Mouse (Mus musculus): ENCODE measurements around the gene Fam122a. TPM values are rescaled to one million over a fixed set of nuclear protein-coding genes. Genes with fewer than 3 reads are reported as not detected.

The Fam122a gene
- polyA plus RNA-seq, 1 experiment from 2014 or later = 55.2 TPM

DNA sequence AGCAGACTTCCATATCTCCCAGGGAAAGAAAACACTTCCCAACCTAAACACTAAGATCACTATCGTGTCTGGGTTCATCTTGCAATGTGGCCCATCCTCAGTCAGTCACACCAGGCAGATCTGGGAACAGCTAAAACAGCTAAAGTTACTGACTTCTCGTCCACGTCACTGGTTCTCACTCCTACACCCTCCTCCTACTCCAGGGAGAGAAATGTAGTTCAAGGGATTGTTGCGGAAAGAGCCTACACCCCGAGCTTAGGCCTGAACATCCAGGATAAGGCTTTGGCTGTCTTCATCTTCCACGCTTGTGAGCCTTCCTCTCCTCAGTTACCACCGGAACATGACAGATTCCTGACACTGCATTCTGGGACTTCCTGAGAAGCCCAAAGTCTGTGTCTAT lies 34.8 kb upstream of the Fam122a start:
- Histone ChIP-seq H3K9me3 (no peaks in the 10 kb centered on the region), H3K27ac (no peak overlapping the region), H3K27me3 (replicated peaks) (no peaks in the 10 kb centered on the region), H3K9ac (no peak overlapping the region), H3K4me1 (no peaks in the 10 kb centered on the region), H3K4me2 (no peak overlapping the region), H3K36me3 (no peaks in the 10 kb centered on the region), H3K4me3 (replicated peaks) (no peak overlapping the region)
- ATAC-seq (ENCODE audit: insufficient read depth, low FRiP score, low read depth) = no peak
- 95% methylated on average over 7 of the region's 7 CpGs for WGBS

DNA sequence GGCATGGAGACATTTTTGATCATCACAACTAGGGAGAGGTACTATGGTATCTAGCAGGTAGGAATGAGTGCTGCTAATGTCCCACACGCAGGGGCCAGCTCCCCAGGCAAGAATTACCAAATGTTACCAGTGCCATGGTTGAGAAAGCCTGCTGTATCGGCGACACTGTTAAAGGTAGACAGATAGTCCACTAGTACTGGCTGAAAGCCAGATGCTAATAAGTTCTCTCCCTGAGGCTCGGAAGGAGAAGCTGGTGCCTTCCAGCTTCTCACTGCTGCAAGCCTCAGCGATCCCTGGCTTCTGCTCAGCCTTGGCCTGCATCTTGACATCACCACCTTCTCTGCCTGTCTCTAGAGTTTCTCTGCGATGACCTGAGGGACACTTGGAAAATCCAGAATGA lies 32.2 kb upstream of the Fam122a start:
- no peaks in the 10 kb centered on the region for H3K27me3 ChIP-seq (replicated peaks)
- no peak for ATAC-seq (ENCODE audit: insufficient read depth, low FRiP score, low read depth)
- no peaks in the 10 kb centered on the region for H3K4me1 ChIP-seq
- 82% methylated on average over 6 of the region's 6 CpGs for WGBS
- H3K36me3 ChIP-seq = no peaks in the 10 kb centered on the region
- no peaks in the 10 kb centered on the region for H3K9me3 ChIP-seq
- no peak overlapping the region for H3K9ac ChIP-seq
- no peak overlapping the region for H3K4me2 ChIP-seq
- no peak overlapping the region for H3K27ac ChIP-seq
- no peak overlapping the region for H3K4me3 ChIP-seq (replicated peaks)

DNA sequence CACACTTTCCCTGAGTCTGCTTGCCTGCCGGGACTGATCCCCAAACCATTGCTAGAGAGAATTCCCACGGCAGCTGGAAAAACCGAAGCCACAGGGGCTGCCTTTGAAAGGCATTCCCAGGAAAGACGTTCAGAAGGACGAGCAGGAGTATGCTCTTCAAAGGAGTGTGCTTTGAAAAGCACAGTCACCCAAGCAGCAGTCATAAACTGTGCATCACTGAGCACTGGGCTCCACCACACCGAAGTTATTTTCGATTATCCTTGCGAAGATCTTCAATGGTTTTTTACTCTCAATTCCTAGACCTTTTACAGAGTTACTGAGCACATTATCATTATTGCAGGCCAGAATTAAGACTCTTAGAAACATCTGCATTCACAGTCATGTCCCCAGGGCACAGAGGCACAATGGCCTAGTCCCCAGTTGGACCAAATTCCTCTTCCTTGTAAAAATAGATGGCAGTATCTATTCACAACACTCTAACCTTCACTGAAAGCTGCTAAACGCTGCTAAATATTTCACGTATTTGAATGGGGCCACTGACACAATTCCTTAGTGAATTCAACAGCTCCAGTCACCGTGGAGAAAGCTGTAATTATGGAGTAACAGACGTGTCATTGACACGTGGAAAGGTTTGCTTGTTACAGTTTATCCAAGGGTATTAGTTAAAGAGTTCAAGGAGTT lies 31.1 kb upstream of the Fam122a start:
- Histone ChIP-seq H3K4me2 (no peak overlapping the region), H3K4me3 (replicated peaks) (no peak overlapping the region), H3K9me3 (no peaks in the 10 kb centered on the region), H3K36me3 (no peaks in the 10 kb centered on the region), H3K9ac (no peak overlapping the region), H3K27ac (no peak overlapping the region), H3K27me3 (replicated peaks) (no peaks in the 10 kb centered on the region), H3K4me1 (no peaks in the 10 kb centered on the region)
- WGBS = 75% methylated on average over 13 of the region's 13 CpGs
- ATAC-seq (ENCODE audit: insufficient read depth, low FRiP score, low read depth) = no peak

DNA sequence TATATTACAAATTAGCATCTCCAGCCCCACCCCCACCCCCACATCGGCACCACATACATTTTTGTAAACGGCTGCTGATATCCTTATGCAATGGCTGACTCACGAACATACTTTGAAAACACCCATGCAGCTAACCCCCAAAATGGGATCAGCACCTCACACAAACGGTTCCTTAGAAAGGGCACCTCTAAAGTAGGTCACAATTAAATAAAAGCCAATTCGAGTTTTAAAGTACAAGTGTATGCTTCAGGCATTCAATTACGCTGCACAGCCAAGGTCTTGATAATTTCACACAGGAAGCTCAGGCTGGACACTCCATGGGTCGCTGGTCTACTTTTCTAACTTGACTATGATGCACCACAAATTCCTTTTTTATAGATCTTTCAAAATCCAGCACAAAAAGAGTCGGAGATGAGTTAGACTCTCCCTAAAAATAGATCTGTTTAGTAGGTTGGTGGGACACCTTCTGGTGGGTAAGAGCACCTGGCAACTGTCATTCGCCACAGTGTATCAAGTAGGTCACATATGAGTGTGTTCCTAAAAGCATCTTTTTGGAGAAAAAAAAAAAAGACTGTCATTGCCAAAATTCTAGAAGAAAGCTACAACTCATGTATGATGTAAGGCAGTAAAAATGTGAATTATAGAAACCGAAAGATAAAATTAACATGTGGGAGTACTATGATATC lies 25.7 kb upstream of the Fam122a start:
- no peak overlapping the region for H3K4me3 ChIP-seq (replicated peaks)
- 82% methylated on average over 10 of the region's 10 CpGs for WGBS
- no peaks in the 10 kb centered on the region for H3K9me3 ChIP-seq
- no peak overlapping the region for H3K4me2 ChIP-seq
- ATAC-seq (ENCODE audit: insufficient read depth, low FRiP score, low read depth) = no peak
- H3K27me3 ChIP-seq (replicated peaks) = no peaks in the 10 kb centered on the region
- H3K4me1 ChIP-seq = no peaks in the 10 kb centered on the region
- no peak overlapping the region for H3K27ac ChIP-seq
- H3K9ac ChIP-seq = no peak overlapping the region
- H3K36me3 ChIP-seq = no peaks in the 10 kb centered on the region

DNA sequence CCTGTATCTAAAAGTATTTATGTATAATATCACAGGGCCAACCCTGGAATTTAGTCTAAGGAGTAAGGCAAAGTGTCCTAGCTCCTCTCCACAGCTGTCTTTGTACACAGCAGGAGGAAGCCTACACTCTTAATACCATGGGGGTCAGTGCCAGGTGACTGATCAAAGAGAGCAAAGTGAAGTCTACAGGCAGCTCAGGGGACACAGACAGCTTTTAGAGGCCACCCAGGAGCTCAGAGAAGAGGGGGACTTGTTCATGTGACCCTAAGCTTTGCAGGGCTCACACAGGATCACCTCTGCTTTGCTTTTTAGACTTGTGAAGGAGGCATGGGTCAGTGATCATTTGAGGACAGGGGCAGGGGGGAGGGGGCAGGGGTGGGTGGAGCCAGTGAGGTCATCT lies 24.4 kb upstream of the Fam122a start:
- no peak for ATAC-seq (ENCODE audit: insufficient read depth, low FRiP score, low read depth)
- H3K9ac ChIP-seq = no peak overlapping the region
- no peaks in the 10 kb centered on the region for H3K4me1 ChIP-seq
- H3K27me3 ChIP-seq (replicated peaks) = no peaks in the 10 kb centered on the region
- H3K4me3 ChIP-seq (replicated peaks) = no peak overlapping the region
- H3K36me3 ChIP-seq = no peaks in the 10 kb centered on the region
- no peaks in the 10 kb centered on the region for H3K9me3 ChIP-seq
- no peak overlapping the region for H3K27ac ChIP-seq
- no peak overlapping the region for H3K4me2 ChIP-seq

DNA sequence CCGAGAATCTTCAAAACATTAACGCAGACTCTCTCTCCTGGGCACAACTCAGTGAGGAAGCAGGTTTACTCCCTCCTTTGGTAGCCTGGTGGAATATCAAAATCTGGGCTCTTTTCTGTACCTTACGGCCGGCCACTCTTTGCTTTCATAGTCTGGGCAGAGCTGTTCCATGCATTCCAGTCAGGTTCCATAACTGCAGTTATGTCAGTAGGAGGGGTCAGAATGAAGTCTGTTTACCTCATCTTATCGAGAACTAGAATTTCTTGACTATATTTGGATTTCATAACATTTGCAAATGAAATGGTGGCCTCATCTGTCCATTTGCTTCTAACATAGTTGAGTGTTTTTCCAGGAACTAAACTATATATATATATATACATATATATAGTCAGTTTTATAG lies 23.3 kb upstream of the Fam122a start:
- 69% methylated on average over 5 of the region's 5 CpGs for WGBS
- no peak overlapping the region for H3K4me2 ChIP-seq

DNA sequence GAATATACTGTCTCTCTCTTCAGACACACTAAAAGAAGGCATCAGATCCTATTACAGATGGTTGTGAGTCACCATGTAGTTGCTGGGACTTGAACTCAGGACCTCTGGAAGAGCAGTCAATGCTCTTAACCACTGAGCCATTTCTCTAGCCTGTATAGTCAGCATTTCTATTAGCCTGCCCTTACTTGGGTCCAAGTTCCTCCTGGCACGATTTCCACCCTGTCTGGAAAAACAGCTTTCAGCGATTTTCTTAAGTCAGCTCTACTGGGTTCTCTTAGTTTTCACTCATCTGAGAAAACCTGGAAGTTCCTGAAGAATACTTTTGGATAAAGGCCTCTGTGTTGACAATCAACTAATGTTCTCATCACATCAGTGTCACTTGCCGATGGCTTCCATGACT lies 22.1 kb upstream of the Fam122a start:
- no peaks in the 10 kb centered on the region for H3K36me3 ChIP-seq
- no peak for ATAC-seq (ENCODE audit: insufficient read depth, low FRiP score, low read depth)
- H3K27ac ChIP-seq = no peak overlapping the region
- H3K9me3 ChIP-seq = no peaks in the 10 kb centered on the region
- H3K9ac ChIP-seq = no peak overlapping the region
- H3K4me2 ChIP-seq = no peak overlapping the region
- no peaks in the 10 kb centered on the region for H3K4me1 ChIP-seq
- WGBS = 83% methylated on average over 3 of the region's 3 CpGs
- no peak overlapping the region for H3K4me3 ChIP-seq (replicated peaks)
- no peaks in the 10 kb centered on the region for H3K27me3 ChIP-seq (replicated peaks)

More for the DNA sequence above, 23.3 kb upstream of the Fam122a start:
- no peak overlapping the region for H3K27ac ChIP-seq
- no peak for ATAC-seq (ENCODE audit: insufficient read depth, low FRiP score, low read depth)
- no peak overlapping the region for H3K4me3 ChIP-seq (replicated peaks)
- H3K4me1 ChIP-seq = no peaks in the 10 kb centered on the region
- H3K9me3 ChIP-seq = no peaks in the 10 kb centered on the region
- no peaks in the 10 kb centered on the region for H3K36me3 ChIP-seq
- no peak overlapping the region for H3K9ac ChIP-seq
- no peaks in the 10 kb centered on the region for H3K27me3 ChIP-seq (replicated peaks)

DNA sequence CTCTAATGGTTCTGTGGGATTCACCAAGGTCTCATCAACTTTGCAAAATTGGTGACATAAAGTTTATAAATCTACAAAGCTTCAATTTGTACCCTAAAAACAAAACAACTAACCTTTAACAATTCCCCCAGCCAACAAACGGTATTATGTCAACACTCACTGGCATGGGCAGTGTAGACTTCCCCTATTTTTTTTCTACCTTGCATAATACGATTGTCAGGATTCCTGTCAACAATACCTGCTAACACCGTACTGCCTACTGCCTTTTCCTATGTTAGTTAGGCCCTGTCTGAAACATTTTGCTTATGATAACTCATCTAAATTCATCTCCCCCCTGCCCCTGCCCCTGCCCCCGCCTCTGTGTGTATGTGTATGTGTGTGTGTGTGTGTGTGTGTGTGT lies 16.7 kb upstream of the Fam122a start:
- Histone ChIP-seq H3K36me3 (no peaks in the 10 kb centered on the region), H3K4me3 (replicated peaks) (no peak overlapping the region), H3K27ac (no peak overlapping the region), H3K4me1 (no peaks in the 10 kb centered on the region), H3K27me3 (replicated peaks) (no peaks in the 10 kb centered on the region), H3K9ac (no peak overlapping the region), H3K4me2 (no peak overlapping the region), H3K9me3 (no peaks in the 10 kb centered on the region)
- no peak for ATAC-seq (ENCODE audit: insufficient read depth, low FRiP score, low read depth)
- 73% methylated on average over 4 of the region's 4 CpGs for WGBS

DNA sequence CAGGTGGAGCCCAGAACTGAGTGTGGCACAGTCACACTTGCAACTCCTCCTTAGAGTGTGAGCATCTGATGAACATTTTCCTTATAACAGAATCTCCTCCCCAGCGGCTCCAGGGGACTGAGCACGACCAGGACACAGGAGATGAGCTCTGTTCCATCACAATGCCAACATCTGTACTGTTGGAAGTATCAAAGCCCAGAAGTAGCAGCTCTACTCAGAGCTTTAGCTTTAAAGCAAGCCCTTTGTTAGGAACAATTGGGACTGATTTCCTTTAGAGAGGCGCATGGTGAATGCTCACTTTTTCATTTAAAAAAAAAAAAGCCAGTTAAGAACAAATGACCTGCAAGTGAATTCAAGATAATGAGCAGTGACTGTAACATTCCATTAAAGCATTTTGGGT lies 14.7 kb upstream of the Fam122a start:
- Histone ChIP-seq H3K27me3 (replicated peaks) (no peaks in the 10 kb centered on the region), H3K9ac (no peak overlapping the region), H3K4me3 (replicated peaks) (no peak overlapping the region), H3K9me3 (no peaks in the 10 kb centered on the region), H3K4me2 (no peak overlapping the region), H3K36me3 (no peaks in the 10 kb centered on the region), H3K27ac (no peak overlapping the region), H3K4me1 (no peaks in the 10 kb centered on the region)
- ATAC-seq (ENCODE audit: insufficient read depth, low FRiP score, low read depth) = no peak
- WGBS = 66% methylated on average over 3 of the region's 3 CpGs

DNA sequence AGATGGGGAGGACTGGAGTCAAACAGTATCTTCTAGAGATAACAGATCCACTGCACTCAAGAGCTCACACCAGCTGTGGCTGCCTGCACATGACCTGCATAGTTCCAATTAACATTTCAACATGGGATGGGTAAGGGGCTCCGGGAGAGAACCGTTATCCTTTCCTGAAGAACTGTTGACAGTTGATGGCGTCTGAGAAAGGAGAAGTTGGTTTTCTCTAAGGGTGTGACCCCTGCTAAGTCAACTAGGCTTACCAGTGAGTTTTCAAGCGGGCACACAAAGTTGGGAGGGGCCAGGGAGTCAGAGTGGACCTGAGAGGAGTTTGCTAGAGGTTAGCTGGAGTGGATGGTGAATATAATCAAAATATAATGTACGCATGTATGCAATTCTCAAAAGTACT lies 13.1 kb upstream of the Fam122a start:
- no peaks in the 10 kb centered on the region for H3K27me3 ChIP-seq (replicated peaks)
- H3K9ac ChIP-seq = no peak overlapping the region
- no peak for ATAC-seq (ENCODE audit: insufficient read depth, low FRiP score, low read depth)
- no peaks in the 10 kb centered on the region for H3K9me3 ChIP-seq
- no peaks in the 10 kb centered on the region for H3K36me3 ChIP-seq
- H3K4me2 ChIP-seq = no peak overlapping the region
- H3K4me3 ChIP-seq (replicated peaks) = no peak overlapping the region
- no peak overlapping the region for H3K27ac ChIP-seq
- WGBS = 63% methylated on average over 5 of the region's 5 CpGs
- no peaks in the 10 kb centered on the region for H3K4me1 ChIP-seq

DNA sequence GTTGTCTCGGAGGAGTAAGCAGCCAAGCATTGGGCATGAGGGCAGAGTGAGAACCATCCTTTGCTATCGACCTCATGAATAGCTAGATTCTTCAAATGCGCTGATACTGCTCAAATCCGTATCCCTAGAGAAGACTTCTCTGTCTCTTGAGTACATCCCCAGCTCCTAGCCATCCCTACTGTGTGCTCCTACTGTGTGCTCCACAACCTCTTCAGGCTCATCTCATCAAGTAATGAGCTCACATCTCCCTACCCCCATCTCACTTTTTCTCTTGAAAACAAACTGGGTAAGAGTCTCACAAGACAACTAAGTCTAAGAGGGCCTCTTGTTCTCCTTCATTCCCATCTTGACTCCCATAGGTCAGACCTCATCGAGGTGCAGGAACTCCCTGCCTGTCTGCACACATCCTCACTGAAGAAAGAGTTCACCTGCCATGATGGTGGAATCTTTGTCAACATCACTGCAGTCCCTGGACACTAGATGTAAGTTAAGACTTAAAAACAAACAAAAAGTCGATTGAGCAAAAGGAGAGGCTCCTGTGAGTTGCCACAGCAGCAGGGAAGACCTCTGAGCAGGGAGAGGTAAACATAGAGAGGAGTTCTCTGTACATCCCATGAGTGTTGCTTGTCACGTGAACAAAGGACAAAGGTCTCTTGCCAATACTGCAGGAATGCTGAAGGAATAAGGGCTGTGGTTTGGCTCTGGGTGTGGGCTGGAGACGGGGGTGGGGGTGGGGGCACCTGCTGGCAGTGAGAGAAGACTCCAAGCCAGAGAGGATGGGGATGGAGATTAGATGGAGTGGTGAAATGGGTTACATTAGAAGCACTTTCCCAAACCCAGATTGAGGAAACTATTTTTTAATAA lies 9.5 kb upstream of the Fam122a start:
- 72% methylated on average over 8 of the region's 8 CpGs for WGBS
- Histone ChIP-seq H3K4me2 (no peak overlapping the region), H3K4me1 (no peaks in the 10 kb centered on the region), H3K36me3 (no peaks in the 10 kb centered on the region), H3K4me3 (replicated peaks) (no peak overlapping the region), H3K27me3 (replicated peaks) (no peaks in the 10 kb centered on the region), H3K9me3 (no peaks in the 10 kb centered on the region), H3K27ac (no peak overlapping the region), H3K9ac (no peak overlapping the region)
- no peak for ATAC-seq (ENCODE audit: insufficient read depth, low FRiP score, low read depth)

DNA sequence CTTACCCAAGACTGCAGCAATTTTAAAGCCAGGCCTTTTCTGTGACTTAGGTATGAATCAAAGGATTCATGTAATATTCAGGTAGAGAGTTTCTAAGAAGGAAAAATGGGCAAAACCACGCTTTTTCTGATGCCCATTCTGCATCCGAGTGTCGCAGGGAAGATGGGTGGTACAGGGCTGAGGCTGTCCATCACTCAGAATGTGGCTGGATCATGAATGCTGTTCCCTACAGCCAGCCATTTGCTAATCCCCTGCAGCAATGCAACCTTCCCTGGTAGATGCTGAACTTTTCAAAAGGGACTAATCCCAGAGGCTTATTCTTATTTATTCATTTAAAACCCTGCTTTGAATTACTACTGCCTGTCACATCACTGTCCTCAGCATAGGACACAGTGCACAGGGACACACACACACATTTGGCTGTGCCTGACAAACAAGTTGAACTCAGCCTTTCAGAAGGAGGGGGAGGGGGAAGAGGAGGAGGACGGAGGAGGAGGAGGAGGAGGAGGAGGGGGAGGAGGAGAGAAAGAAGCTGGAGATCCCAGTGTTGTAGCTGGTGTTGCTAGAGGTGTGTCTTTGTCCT lies 7.5 kb upstream of the Fam122a start:
- Histone ChIP-seq H3K27ac (no peak overlapping the region), H3K4me2 (no peak overlapping the region), H3K4me1 (no peaks in the 10 kb centered on the region), H3K36me3 (no peaks in the 10 kb centered on the region), H3K9ac (no peak overlapping the region), H3K27me3 (replicated peaks) (no peaks in the 10 kb centered on the region), H3K4me3 (replicated peaks) (no peak overlapping the region), H3K9me3 (no peaks in the 10 kb centered on the region)
- 82% methylated on average over 3 of the region's 4 CpGs for WGBS
- ATAC-seq (ENCODE audit: insufficient read depth, low FRiP score, low read depth) = no peak

Data from stomach, embryonic 15.5 days (tissue).